Mouse (Mus musculus): ENCODE data around the gene Eef1a1. TPM values are rescaled to one million over a fixed set of nuclear protein-coding genes. Genes with fewer than 3 reads are reported as not detected.
"Not testable (repeated sequence)": the region's sequence is repeated elsewhere in the genome, so short reads cannot be mapped to it uniquely, and the experiment has no call there.

The Eef1a1 gene
- polyA plus RNA-seq, 1 experiment from 2014 or later = 4,271 TPM

DNA sequence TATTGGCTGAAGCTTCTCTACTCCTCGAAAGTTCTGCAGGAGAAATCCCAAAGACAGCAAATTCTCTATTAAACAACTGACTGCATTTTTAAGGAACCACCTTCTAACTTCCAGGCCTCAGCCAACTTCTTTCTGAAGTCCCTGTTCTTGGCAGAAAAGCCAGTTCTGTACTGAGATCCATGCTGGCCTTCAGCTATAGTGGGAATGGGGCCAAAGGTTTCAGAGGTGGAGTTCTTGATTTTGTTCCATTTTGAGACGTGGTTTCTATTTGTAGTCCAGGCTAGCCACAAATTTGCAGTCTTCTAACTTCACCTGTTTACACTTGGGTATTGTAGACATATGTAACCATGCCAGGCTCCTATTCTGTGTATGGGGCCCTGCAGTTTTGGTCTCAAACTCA, 37.3 kb upstream of the Eef1a1 start:
- ATAC-seq = no peak
- Histone ChIP-seq H3K4me2 (ENCODE audit: low read depth, low read length) (no peak overlapping the region), H3K9ac (ENCODE audit: low read depth, low read length) (no peak overlapping the region), H3K4me3 (ENCODE audit: low read length) (no peak overlapping the region), H3K9me3 (ENCODE audit: control insufficient read depth, low read length) (no peaks in the 10 kb centered on the region), H3K36me3 (ENCODE audit: control insufficient read depth, insufficient read depth, low read length) (no peaks in the 10 kb centered on the region), H3K27me3 (replicated peaks; ENCODE audit: control insufficient read depth, insufficient read depth, low read length) (no peaks in the 10 kb centered on the region), H3K27ac (ENCODE audit: low read length) (0 out of 2 replicates have a peak overlapping the region, but pooled peaks have one; percentile 89), H3K4me1 (ENCODE audit: control insufficient read depth, insufficient read depth, low read length) (peaks cover 8% of the 10 kb centered on the region; the same call in 1 of the 2 replicates)
- 86% methylated on average over 2 of the region's 2 CpGs for WGBS

DNA sequence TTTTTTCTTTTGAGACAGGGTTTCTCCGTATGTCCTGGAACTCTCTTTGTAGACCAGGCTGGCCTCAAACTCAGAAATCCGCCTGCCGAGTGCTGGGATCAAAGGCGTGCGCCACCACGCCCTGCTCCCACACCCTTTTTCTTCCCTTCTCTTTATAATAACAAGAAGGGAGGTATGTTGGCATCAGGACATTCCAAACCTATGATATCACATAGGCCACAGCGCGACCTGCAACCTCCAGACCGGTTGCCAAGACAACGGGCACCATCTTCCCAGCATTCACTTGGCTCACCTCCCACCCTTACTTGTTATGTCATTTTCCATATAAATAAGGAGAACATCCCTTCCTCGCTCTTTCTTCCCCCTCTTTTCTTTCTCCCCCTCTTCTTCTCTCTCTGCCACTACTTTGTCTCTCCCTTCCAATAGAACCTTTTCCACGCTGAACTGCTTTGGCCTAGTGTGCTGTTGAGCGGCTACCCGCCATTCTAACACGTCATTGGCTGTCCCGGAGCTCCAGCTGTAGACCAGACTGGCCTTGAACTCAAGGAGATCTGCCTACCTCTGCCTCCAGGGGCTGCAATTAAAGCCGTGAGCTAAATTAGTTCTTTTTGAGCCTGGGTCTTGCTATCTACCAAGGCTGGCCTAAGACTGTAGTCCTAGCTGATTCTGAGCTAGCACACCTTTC, 36.6 kb upstream of the Eef1a1 start:
- Histone ChIP-seq H3K9ac (ENCODE audit: low read depth, low read length) (no peak overlapping the region), H3K4me2 (ENCODE audit: low read depth, low read length) (no peak overlapping the region), H3K36me3 (ENCODE audit: control insufficient read depth, insufficient read depth, low read length) (no peaks in the 10 kb centered on the region), H3K4me1 (ENCODE audit: control insufficient read depth, insufficient read depth, low read length) (peaks cover 9% of the 10 kb centered on the region), H3K27ac (ENCODE audit: low read length) (no peak overlapping the region), H3K9me3 (ENCODE audit: control insufficient read depth, low read length) (no peaks in the 10 kb centered on the region), H3K27me3 (replicated peaks; ENCODE audit: control insufficient read depth, insufficient read depth, low read length) (no peaks in the 10 kb centered on the region), H3K4me3 (ENCODE audit: low read length) (no peak overlapping the region)
- WGBS = 92% methylated on average over 17 of the region's 17 CpGs
- ATAC-seq = no peak

DNA sequence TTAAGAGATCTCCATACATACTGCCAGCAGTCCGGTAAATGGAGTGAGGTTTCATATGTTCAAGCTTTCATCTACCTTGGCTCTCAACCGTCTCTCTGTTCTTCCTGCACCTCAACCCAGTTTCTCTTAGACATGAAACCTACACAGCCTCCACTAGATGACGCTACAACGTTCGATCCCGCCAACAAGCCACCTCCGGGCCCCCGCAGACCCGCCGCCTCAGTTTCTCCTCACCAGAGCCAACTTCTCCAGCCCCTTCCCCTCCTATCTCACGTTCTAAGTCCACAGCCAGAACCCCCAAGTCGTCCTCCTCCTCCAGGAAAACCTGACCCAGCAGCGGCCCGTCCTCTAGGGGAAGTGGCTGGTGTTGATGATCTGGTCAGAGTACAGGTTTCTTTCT, 32.7 kb upstream of the Eef1a1 start:
- H3K9me3 ChIP-seq (ENCODE audit: control insufficient read depth, low read length) = no peaks in the 10 kb centered on the region
- H3K27ac ChIP-seq (ENCODE audit: low read length) = peak overlapping the region; percentile 53
- no peaks in the 10 kb centered on the region for H3K36me3 ChIP-seq (ENCODE audit: control insufficient read depth, insufficient read depth, low read length)
- H3K4me1 ChIP-seq (ENCODE audit: control insufficient read depth, insufficient read depth, low read length) = peaks cover 13% of the 10 kb centered on the region
- peak overlapping the region; percentile 71 for H3K9ac ChIP-seq (ENCODE audit: low read depth, low read length)
- 27% methylated on average over 14 of the region's 14 CpGs for WGBS
- peak; percentile 24 for ATAC-seq
- H3K4me2 ChIP-seq (ENCODE audit: low read depth, low read length) = peak overlapping the region; percentile 99
- peak overlapping the region; percentile 47 for H3K4me3 ChIP-seq (ENCODE audit: low read length)
- no peaks in the 10 kb centered on the region for H3K27me3 ChIP-seq (replicated peaks; ENCODE audit: control insufficient read depth, insufficient read depth, low read length)

DNA sequence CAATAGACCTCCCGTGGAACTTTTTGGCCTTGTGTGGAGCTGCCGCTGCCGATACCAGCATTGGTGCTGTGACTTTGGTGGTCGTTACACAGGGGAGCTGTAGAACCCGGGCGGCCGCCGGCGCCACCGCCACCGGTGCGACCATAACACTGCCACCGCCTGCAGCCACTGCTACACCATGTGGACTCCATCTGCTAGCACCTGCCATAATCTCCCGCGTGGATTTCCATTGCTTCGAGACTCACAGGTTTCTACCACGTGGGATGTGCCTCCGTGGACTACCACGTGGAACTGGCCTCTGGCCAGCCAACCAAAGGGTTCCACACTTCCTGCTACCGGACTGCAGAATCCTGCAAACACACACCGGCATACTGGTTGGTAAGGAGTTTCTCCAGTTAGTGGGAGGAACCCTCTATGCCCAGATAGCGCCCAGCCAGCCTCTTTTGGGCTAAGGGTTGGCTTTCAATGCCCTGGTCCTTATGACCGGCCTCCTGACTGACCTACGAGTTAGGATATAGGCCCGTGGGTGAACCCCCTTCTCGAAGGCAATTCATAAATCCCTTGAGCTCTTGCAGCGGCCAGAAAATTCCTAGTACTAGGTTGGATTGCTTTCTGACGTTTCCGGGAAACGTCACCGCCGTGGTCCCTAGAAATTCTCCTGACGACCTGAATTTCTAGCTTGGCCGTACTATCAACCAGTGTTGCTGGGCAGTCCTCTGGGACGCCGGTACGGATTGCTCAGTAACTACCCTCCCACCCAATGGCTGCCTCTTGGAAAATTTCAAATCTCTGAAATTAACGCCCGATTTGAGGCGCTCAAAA, 32.0 kb upstream of the Eef1a1 start:
- WGBS = 1% methylated on average over 40 of the region's 40 CpGs

DNA sequence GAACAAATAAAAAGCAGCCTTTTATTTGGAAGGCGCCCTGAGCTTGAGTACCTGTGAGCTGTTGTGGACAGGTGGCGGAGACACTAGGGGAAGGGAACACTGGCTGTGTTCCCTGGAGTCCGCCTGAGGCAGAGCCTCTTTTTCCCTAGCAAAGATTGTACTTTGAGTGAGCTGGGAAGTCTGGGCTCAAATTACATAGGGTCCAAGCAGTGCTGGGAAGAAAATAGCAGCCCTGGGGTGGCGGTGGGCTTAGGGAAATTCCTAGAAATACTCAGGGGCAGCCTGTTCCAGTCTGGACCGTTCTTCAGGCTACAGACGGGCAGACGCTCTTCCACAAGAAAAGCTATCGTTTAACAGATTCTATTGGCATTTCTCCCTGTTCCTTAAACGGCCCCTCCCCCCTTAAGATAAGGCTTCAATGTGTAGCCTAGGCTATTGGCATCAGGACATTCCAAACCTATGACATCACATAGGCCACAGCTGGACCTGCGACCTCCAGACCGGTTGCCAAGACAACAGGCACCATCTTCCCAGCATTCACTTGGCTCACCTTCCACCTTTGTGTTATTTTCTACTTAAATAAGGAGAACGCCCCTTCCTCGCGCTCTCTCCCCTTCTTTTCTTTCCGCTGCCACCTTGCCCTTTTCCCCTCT, 31.3 kb upstream of the Eef1a1 start:
- Histone ChIP-seq H3K4me3 (ENCODE audit: low read length) (peak overlapping the region; percentile 47), H3K27ac (ENCODE audit: low read length) (peak overlapping the region; percentile 77), H3K27me3 (replicated peaks; ENCODE audit: control insufficient read depth, insufficient read depth, low read length) (no peaks in the 10 kb centered on the region), H3K9me3 (ENCODE audit: control insufficient read depth, low read length) (no peaks in the 10 kb centered on the region), H3K4me2 (ENCODE audit: low read depth, low read length) (peak overlapping the region; percentile 99), H3K4me1 (ENCODE audit: control insufficient read depth, insufficient read depth, low read length) (peaks cover 11% of the 10 kb centered on the region), H3K9ac (ENCODE audit: low read depth, low read length) (peak overlapping the region; percentile 71), H3K36me3 (ENCODE audit: control insufficient read depth, insufficient read depth, low read length) (no peaks in the 10 kb centered on the region)
- peak; percentile 86 for ATAC-seq
- WGBS = 3% methylated on average over 15 of the region's 15 CpGs

More for the DNA sequence above, 32.0 kb upstream of the Eef1a1 start:
- no peaks in the 10 kb centered on the region for H3K36me3 ChIP-seq (ENCODE audit: control insufficient read depth, insufficient read depth, low read length)
- H3K27ac ChIP-seq (ENCODE audit: low read length) = peak overlapping the region; percentile 53
- ATAC-seq = peak; percentile 65
- H3K9ac ChIP-seq (ENCODE audit: low read depth, low read length) = peak overlapping the region; percentile 71
- peaks cover 13% of the 10 kb centered on the region for H3K4me1 ChIP-seq (ENCODE audit: control insufficient read depth, insufficient read depth, low read length)
- H3K4me3 ChIP-seq (ENCODE audit: low read length) = peak overlapping the region; percentile 47
- H3K4me2 ChIP-seq (ENCODE audit: low read depth, low read length) = peak overlapping the region; percentile 99
- no peaks in the 10 kb centered on the region for H3K9me3 ChIP-seq (ENCODE audit: control insufficient read depth, low read length)
- no peaks in the 10 kb centered on the region for H3K27me3 ChIP-seq (replicated peaks; ENCODE audit: control insufficient read depth, insufficient read depth, low read length)

DNA sequence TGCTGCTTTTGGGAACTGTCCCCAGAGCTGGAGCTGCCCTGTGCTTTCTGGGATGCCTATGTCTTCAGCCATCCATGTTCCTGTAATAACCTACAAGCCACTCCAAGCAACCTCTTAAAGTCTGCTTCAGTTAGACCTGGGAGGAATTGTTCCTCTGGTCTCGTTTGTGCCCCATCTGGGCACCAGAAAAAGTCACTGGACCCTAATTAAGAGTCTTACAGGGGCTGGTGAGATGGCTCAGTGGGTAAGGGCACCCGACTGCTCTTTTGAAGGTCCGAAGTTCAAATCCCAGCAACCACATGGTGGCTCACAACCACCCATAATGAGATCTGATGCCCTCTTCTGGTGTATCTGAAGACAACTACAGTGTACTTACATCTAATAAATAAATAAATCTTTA, 28.3 kb upstream of the Eef1a1 start:
- H3K4me3 ChIP-seq (ENCODE audit: low read length); H3K27ac ChIP-seq (ENCODE audit: low read length); H3K27me3 ChIP-seq (replicated peaks; ENCODE audit: control insufficient read depth, insufficient read depth, low read length); ATAC-seq; H3K9me3 ChIP-seq (ENCODE audit: control insufficient read depth, low read length); H3K4me2 ChIP-seq (ENCODE audit: low read depth, low read length); H3K9ac ChIP-seq (ENCODE audit: low read depth, low read length); H3K36me3 ChIP-seq (ENCODE audit: control insufficient read depth, insufficient read depth, low read length): not testable (repeated sequence)
- WGBS = 74% methylated on average over 3 of the region's 3 CpGs
- H3K4me1 ChIP-seq (ENCODE audit: control insufficient read depth, insufficient read depth, low read length) = peaks cover 11% of the 10 kb centered on the region

DNA sequence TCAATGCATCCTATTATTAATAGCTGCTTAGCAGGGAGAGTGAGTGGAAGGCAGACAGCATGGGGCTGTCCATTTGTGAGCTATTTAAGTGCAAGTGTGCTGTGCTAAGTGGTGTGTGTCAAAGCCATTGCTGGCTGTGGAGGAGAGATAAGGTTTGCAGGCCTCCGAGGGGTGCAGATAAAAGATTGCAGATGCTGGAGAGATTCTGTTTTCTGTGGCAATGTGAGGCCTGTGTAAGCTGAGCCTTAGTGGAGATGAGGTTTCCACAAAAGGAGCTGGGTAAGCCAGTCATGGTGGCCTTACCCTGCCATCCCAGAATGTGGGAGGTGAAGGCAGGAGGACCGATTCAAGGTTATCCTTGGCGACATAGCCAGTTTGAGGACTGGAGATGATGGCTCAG, 27.2 kb upstream of the Eef1a1 start:
- no peak overlapping the region for H3K4me2 ChIP-seq (ENCODE audit: low read depth, low read length)
- peaks cover 8% of the 10 kb centered on the region for H3K4me1 ChIP-seq (ENCODE audit: control insufficient read depth, insufficient read depth, low read length)
- H3K36me3 ChIP-seq (ENCODE audit: control insufficient read depth, insufficient read depth, low read length) = no peaks in the 10 kb centered on the region
- WGBS = 66% methylated on average over 3 of the region's 3 CpGs
- no peak overlapping the region for H3K27ac ChIP-seq (ENCODE audit: low read length)
- no peaks in the 10 kb centered on the region for H3K27me3 ChIP-seq (replicated peaks; ENCODE audit: control insufficient read depth, insufficient read depth, low read length)
- H3K9me3 ChIP-seq (ENCODE audit: control insufficient read depth, low read length) = no peaks in the 10 kb centered on the region
- no peak overlapping the region for H3K9ac ChIP-seq (ENCODE audit: low read depth, low read length)
- no peak overlapping the region for H3K4me3 ChIP-seq (ENCODE audit: low read length)
- ATAC-seq = no peak

DNA sequence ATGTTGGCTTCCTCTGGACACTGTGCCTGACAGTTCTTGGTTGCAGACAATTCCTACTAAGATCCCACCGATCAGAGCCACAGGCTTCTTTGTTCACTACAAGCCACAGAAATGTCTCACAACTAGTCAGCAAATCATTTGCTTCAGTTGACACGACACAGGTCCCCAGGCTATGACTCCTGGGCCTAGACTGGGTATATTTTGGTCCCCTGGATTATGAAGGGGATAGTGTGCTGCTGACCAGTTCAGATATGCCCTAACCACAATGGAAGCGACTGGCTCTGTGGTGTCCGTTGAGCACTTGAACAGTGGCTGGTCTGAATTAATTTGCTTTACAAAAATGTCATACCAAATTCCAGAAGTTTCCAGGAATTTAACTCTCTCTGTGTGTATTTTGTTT, 25.7 kb upstream of the Eef1a1 start:
- Histone ChIP-seq H3K4me3 (ENCODE audit: low read length) (no peak overlapping the region), H3K9ac (ENCODE audit: low read depth, low read length) (no peak overlapping the region), H3K4me1 (ENCODE audit: control insufficient read depth, insufficient read depth, low read length) (no peaks in the 10 kb centered on the region), H3K36me3 (ENCODE audit: control insufficient read depth, insufficient read depth, low read length) (no peaks in the 10 kb centered on the region), H3K9me3 (ENCODE audit: control insufficient read depth, low read length) (no peaks in the 10 kb centered on the region), H3K4me2 (ENCODE audit: low read depth, low read length) (no peak overlapping the region), H3K27me3 (replicated peaks; ENCODE audit: control insufficient read depth, insufficient read depth, low read length) (no peaks in the 10 kb centered on the region), H3K27ac (ENCODE audit: low read length) (no peak overlapping the region)
- WGBS = 86% methylated on average over 4 of the region's 4 CpGs
- ATAC-seq = no peak

DNA sequence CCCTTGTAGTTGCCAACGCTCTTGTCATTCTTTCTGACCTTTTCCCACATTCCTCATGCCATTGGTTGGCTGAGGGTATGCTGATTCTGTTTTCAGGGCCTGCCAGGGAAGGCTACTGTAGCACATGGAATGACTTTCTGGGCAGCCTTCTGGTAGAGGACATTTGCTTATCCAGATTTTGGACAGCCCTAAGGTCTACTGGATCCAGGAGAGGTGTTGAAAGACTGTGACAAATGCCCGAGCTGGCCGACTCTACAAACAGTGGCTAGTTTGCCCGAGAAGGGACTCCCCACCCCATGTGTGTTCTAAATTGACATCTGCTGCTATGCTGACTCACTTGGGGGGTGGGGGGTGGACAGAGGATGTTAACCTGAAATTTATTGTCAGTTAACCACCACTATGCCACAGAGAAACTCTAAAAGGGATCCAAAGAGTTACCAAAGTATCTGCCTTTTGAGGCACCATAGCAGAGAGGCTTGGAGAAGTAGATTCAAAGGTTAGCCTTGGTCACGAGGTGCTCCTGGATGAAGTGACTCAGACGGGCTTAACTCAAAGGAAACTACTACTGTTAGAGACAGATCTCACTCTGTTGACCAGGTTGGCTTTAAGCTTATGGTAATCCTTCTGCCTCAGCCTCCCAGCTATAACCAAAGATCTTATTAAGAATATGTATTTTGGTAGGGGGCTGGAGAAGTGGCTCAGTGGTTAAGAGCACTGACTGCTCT, 25.0 kb upstream of the Eef1a1 start:
- Histone ChIP-seq H3K27me3 (replicated peaks; ENCODE audit: control insufficient read depth, insufficient read depth, low read length) (no peaks in the 10 kb centered on the region), H3K4me1 (ENCODE audit: control insufficient read depth, insufficient read depth, low read length) (no peaks in the 10 kb centered on the region), H3K4me3 (ENCODE audit: low read length) (no peak overlapping the region), H3K4me2 (ENCODE audit: low read depth, low read length) (no peak overlapping the region), H3K9me3 (ENCODE audit: control insufficient read depth, low read length) (no peaks in the 10 kb centered on the region), H3K9ac (ENCODE audit: low read depth, low read length) (no peak overlapping the region), H3K27ac (ENCODE audit: low read length) (no peak overlapping the region), H3K36me3 (ENCODE audit: control insufficient read depth, insufficient read depth, low read length) (no peaks in the 10 kb centered on the region)
- no peak for ATAC-seq
- WGBS = 68% methylated on average over 6 of the region's 6 CpGs

Measured in intestine, embryonic 16.5 days (tissue).